ENCODE assay signal across 30 mouse cellular contexts in genomic region chr13:101755228-101755627, GRCm38 (mm10).
"Had no signal": no experiment of that assay in that cellular context is flagged by ENCODE, and none has a peak within 500 bp of the region (broad histone marks: within the 10 kb centered on the region; RNA-seq: fewer than 3 reads in every experiment).

No protein-coding gene starts in this region.

- H3K4me3 ChIP-seq: limb, embryonic 10.5 days; limb, embryonic 12.5 days; limb, embryonic 13.5 days; limb, embryonic 15.5 days; liver, embryonic 12.5 days; liver, embryonic 13.5 days; liver, embryonic 15.5 days; lung, embryonic 15.5 days; megakaryocyte, embryonic 14.5 days; midbrain, embryonic 10.5 days; midbrain, embryonic 12.5 days; midbrain, embryonic 13.5 days; midbrain, embryonic 15.5 days; neural tube, embryonic 12.5 days; neural tube, embryonic 13.5 days had no signal

- H3K27ac ChIP-seq: limb, embryonic 10.5 days; limb, embryonic 12.5 days; limb, embryonic 13.5 days; limb, embryonic 15.5 days; liver, embryonic 12.5 days; liver, embryonic 13.5 days; liver, embryonic 14.5 days; liver, embryonic 15.5 days; lung, embryonic 15.5 days; macrophage; midbrain, embryonic 10.5 days; midbrain, embryonic 12.5 days; midbrain, embryonic 13.5 days; midbrain, embryonic 15.5 days; neural tube, embryonic 12.5 days; neural tube, embryonic 13.5 days had no signal

- DNase-seq: left cerebral cortex, postnatal 4 days; liver; liver, embryonic 13.5 days; liver, postnatal 0 days; lung, adult 2 months; lung, embryonic 14.5 days; lung, postnatal 10 days; lung, postnatal 14 days; lung, postnatal 36 days; lung, postnatal 4 days; midbrain, embryonic 14.5 days had no signal

- H3K27me3 ChIP-seq: limb, embryonic 15.5 days; liver, embryonic 12.5 days; liver, embryonic 13.5 days; liver, embryonic 15.5 days; lung, embryonic 15.5 days; megakaryocyte, embryonic 14.5 days; midbrain, embryonic 12.5 days; midbrain, embryonic 13.5 days; midbrain, embryonic 15.5 days; neural tube, embryonic 12.5 days; neural tube, embryonic 13.5 days had no signal

- H3K4me2 ChIP-seq: limb, embryonic 12.5 days; limb, embryonic 13.5 days; limb, embryonic 15.5 days; liver, embryonic 11.5 days; liver, embryonic 12.5 days; liver, embryonic 13.5 days; liver, embryonic 15.5 days; lung, embryonic 14.5 days; lung, embryonic 15.5 days; midbrain, embryonic 11.5 days; midbrain, embryonic 12.5 days; midbrain, embryonic 13.5 days; midbrain, embryonic 15.5 days; neural tube, embryonic 12.5 days; neural tube, embryonic 13.5 days had no signal

- H3K9ac ChIP-seq: limb, embryonic 12.5 days; limb, embryonic 13.5 days; limb, embryonic 15.5 days; liver, embryonic 12.5 days; liver, embryonic 13.5 days; liver, embryonic 14.5 days; liver, embryonic 15.5 days; liver, postnatal 0 days; lung, embryonic 14.5 days; lung, embryonic 15.5 days; midbrain, embryonic 12.5 days; midbrain, embryonic 13.5 days; midbrain, embryonic 15.5 days; neural tube, embryonic 12.5 days; neural tube, embryonic 13.5 days had no signal

- H3K9me3 ChIP-seq: limb, embryonic 10.5 days; limb, embryonic 13.5 days; limb, embryonic 15.5 days; liver, embryonic 12.5 days; liver, embryonic 13.5 days; liver, embryonic 15.5 days; lung, embryonic 15.5 days; megakaryocyte, embryonic 14.5 days; midbrain, embryonic 10.5 days; midbrain, embryonic 12.5 days; midbrain, embryonic 13.5 days; midbrain, embryonic 15.5 days; neural tube, embryonic 12.5 days; neural tube, embryonic 13.5 days had no signal

- ATAC-seq: liver, embryonic 12.5 days; liver, postnatal 0 days; midbrain, embryonic 13.5 days; midbrain, embryonic 15.5 days; midbrain, embryonic 16.5 days had no signal
